Mouse (Mus musculus): Measurements from ENCODE around the gene Zfp663.

Zfp663 gene

DNA sequence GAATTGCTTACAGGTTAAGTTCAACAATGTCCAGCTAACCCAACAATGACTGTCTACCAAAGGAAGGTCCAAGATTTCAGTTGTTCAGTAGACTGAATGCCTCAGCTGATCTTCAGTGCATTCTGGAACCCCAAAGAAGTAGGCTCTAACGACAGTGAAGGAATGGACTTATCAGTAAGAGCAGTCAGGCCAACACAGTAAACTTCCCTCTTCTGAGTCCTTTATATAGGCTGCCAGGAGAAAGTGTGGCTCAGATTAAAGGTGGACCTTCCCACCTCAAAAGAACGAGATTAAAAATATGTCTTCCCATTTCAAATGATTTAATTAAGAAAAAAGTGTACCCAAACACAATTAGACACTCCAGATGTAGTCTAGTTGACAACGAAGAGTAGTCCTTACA lies 1.8 kb upstream of the Zfp663 start:
- DNase-seq (ENCODE audit: low spot score): no peak

DNA sequence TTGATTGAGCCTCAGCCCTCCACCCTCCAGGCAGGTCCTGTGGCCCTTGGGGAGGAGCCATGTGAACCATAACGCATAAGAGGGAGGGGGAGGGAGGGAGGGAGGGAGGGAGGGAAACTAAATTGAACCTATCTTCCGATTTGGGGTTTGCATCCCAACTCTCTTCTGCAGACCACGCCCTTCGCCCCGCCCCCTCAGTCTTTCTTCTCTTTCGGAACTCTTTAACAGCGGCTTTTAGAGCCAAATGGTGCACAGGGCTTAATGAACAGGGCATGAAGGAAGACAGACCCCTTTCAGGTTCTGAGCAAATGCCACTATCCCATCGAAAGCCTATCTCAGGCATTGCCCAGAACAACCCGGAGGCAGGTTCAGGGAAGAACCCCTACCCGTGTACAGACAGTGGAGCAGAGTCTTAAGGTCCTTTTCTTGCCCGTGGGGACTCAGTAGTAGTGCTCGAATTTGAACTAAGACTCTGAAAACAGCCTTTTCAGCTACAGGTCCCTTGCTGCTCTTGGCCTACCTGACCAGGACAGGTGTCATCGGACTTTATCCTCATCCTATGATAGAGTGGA lies 575 bp downstream of the Zfp663 start:
- peak; percentile 68 for DNase-seq (ENCODE audit: low spot score)

DNA sequence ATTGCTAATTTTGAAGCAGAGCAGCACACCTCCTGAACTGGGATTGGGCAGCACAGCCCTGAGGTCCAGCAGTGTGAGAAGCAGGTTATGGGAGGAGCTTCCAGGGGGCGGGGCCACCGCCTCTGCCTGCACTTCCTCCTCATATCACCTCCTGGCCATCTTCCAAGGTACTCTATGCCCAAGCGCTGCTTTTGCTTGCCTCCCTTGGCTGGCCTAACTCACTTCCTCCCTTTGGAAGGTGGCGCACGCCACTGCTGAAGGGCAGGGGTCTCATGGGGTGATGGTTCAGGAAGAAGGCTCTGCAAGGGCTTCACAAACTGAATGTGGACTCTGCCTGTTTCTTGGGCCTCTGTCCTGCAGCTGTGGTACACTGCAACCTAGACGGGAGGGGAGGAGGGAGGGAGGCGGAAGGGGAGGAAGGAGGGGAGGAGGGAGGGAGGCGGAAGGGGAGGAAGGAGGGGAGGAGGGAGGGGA lies 1.4 kb downstream of the Zfp663 start:
- DNase-seq (ENCODE audit: low spot score): peak; percentile 51

DNA sequence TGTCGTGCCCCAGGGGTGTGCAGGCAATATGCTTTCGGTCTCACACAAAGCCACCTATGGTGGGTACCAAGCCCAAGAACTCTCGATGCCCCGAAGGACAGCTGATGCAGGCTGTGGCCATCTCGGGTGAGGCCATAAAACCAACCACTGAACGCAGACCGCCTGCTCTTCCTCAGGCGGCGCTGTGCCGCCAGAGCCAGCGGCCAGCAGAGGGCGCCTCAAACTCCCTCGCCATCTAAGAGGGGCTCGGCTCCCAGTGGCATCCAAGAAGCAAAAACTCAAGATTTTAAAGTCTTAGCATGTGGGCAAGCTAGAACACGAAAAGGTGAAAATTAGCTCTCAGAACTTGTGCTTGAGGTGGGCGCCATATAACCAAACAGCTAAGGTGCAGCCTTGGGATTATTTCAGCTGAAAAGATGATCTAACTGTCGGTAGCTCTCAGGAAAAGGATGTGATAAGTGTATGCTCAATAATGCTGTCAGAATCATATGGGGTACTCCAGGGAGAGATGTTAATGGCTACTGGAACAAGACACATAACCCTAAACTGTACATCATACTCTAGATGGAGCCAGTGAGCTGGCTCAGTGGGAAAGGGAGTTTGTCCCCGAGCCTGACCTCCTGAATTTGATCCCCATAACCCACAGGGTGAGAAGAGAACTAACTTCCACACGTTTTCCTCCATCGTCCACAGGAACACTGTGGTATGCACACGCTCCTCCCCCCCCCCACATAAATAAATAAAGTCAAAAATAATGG lies 4.0 kb downstream of the Zfp663 start:
- DNase-seq (ENCODE audit: low spot score): peak; percentile 88

DNA sequence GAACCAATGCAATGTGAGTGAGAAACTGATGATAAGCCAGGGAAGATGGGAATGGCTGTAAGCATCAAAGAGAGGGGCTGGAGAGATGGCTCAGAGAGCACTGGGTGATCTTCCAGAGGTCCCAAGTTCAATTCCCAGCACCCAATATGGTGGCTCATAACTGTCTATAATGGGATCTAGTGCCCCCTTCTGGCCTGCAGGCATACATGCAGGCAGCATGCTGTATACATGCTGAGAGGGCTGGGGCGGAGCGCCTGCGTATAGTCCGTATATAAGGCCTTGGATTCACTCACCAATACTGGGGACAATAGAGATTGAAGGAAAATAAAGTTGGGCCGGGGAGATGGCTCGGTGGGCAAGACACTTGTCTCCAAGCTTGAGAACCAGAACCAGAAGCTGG lies 5.2 kb downstream of the Zfp663 start:
- no peak for DNase-seq (ENCODE audit: low spot score)

DNA sequence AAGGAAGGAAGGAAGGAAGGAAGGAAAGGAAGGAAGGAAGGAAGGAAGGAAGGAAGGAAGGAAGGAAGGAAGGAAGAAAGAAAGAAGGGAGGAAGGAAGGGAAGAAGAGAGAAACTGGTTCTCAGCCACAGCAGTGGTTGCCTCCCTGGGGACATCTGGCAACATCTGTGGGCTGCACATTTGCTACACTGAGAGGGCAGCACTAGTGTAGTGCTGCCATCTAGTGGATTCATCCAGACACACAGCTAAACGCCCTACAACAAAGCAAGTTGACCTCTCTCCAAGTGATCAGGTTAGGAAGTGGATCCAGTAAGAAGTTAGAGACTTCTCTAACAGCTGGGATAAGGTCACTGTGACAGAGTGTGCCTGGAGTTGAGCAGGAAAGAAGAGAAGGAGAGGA lies 7.7 kb downstream of the Zfp663 start:
- peak; percentile 91 for DNase-seq (ENCODE audit: low spot score)

DNA sequence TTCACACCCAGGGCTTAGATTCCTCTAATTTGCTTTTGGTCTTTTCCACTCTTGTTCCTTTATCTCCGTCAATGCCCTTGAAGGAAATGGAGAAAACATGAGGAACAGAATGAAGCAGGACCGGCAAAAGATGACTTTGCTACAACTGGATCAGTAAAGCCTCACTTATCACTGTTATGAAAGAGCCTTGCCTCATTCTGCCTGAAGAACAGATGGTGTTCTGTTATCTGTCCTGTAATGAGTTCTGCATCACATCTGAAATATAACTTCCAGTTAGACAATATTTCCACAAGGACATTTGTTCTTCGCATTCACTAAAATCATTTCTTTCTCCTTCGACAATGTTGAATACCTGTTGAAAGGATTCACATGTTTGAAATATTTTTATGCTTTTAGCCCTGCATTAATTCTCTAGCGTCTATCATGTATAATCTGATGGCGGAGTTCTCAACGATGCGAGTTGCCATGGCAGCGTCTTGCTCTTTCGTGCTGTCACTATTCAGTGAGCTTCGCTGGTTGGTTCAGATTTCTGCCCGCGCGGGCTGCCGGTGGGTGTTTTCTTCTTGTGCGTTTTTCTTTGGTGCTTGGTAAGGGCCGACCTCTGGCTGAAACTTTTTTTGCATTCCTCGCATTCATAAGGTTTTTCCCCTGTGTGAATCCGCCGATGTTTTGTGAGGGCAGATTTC lies 16.6 kb downstream of the Zfp663 start:
- no peak for DNase-seq (ENCODE audit: low spot score)

DNA sequence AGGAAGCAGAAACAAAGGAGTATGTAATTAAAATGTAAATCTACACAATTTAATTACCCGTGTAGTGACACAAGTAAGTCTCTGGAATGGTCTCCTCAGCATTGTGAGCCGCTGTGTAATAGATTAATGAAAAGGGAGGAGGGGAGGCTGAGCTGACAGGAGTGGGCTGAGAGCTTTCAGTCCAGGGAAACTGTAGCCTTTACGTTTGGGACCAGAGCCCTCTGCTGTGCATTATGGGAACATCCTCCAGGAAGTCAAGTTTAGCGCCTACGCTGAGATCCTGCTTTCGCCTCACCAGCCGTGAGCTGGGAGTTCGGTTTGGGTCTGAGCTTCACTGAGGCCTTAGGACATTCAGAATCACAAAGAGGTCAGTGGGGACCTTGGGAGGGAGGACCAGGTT lies 19.1 kb downstream of the Zfp663 start:
- DNase-seq (ENCODE audit: low spot score): peak; percentile 79

DNA sequence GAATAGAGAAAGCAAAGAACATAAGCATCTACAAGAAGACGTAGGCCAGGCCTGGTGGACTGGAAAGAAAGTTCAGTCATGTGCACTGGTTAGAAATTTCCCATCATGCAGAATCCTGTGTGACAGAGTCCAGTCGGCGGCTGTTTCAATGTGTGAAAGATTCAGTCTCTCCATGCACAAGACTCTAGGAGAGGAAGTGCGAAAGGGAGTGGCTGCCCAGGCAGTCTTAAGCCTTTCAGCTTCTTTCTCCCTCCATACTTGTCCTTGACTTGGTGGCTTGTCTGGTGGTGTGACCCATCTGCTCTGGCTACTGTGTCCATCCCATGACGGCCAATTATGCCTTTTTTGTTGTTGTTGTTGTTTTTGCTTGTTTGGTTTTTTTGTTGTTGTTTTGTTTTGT lies 22.3 kb downstream of the Zfp663 start:
- DNase-seq (ENCODE audit: low spot score): no peak

DNA sequence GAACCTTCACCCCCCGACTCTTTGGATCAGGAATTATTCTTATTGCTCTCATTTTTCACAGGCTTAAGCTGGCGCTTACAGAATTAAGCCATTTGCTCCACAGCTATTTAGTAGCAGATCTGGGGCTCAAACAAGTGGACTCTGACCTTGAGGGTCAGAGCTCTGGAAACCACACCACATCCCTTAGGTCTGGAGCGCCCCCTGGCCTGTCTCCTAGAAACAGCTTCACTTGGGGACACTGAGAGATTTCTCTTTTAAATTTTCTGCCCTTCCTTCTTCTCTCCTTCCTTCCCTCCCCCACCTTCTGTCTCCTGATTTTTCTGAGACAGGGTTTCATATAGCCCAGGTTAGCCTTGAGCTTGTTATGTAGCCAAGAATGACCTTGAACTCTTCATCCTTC lies 31.3 kb downstream of the Zfp663 start:
- DNase-seq (ENCODE audit: low spot score): peak; percentile 82

DNA sequence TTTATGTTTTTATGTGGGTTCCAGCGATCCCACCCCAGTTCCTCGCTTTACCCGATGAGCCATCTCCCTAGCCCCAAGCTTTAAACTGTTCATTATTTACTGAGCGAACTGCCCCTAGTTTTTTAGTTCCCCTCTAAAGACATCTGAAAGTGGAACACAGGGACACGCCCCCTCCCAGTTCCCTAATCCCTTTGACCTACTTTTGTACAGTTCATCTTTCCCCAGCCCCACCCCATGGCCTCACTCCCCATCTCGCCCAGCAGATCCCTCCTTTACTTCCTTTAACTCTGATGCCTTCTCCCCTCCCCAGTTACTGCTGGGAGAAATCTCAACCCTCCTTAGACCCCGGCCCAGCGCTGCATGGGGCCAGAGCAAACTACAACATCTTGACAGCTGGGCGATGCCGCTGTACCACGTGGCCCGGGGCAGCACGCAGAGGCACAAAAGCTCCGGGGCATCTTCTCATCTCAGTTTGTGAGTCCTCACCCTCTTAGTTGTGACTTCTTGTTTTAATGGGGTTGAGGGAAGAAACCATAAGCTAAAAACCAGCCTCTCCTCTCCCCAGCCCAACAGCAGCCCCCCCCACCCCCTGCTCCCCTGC lies 35.8 kb downstream of the Zfp663 start:
- DNase-seq (ENCODE audit: low spot score): peak; percentile 79

DNA sequence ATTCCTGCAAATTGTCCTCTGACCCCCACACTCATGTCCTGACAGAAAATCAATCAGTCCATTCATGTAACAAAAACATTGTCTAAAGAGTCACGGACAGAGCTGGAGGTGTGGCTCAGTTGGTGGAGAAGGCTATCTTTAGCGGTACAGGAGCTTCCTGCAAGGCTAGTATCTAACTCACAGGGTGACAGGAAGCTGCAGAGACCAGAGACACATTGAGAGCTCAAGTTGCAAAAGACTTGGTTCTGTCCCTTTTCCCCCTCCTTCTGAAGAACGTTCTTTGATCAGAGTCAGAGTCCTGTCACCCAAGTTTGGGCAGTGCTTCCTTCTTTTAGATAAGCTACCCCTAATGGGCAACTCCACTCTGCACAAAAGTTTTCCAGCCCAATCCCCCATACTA lies 38.8 kb downstream of the Zfp663 start:
- no peak for DNase-seq (ENCODE audit: low spot score)

DNA sequence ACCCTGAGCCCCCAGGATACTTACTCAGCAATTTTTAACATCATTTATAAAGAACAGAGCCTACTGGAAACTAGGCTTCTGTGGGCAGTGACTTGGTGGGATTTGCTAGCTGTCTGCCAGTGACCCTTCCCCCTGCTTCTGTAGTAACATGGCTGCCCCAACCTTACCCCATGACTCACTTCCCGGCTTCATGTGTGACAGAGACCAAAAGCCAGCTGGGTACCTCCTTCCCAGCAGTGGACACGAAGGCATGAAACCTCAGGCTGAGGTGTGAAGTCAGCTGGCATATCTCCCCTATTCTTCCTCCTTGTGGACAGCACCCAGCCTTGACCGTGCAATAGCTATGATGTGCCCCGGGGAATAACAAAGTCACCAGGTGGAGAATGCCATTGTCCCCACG lies 39.8 kb downstream of the Zfp663 start:
- DNase-seq (ENCODE audit: low spot score): no peak

DNA sequence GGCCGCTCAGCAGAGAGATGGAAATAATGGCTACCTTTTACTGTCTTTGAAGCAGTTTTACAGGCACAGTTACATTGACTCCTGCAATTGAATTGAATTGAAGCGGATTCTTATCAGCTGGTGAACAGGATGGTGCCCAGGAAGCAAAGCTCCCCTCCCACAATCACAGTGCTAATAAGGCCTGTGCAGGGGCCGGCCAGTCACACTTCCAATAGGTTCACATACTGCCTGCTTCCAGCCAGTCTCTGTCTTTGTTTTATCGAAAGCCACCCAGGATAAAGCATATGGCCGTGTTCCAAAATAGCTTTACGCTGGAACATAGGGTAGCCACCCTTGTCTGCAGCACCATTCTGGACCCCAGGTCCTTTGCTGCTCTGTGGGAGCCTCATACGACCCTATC lies 41.1 kb downstream of the Zfp663 start:
- DNase-seq (ENCODE audit: low spot score): no peak

DNA sequence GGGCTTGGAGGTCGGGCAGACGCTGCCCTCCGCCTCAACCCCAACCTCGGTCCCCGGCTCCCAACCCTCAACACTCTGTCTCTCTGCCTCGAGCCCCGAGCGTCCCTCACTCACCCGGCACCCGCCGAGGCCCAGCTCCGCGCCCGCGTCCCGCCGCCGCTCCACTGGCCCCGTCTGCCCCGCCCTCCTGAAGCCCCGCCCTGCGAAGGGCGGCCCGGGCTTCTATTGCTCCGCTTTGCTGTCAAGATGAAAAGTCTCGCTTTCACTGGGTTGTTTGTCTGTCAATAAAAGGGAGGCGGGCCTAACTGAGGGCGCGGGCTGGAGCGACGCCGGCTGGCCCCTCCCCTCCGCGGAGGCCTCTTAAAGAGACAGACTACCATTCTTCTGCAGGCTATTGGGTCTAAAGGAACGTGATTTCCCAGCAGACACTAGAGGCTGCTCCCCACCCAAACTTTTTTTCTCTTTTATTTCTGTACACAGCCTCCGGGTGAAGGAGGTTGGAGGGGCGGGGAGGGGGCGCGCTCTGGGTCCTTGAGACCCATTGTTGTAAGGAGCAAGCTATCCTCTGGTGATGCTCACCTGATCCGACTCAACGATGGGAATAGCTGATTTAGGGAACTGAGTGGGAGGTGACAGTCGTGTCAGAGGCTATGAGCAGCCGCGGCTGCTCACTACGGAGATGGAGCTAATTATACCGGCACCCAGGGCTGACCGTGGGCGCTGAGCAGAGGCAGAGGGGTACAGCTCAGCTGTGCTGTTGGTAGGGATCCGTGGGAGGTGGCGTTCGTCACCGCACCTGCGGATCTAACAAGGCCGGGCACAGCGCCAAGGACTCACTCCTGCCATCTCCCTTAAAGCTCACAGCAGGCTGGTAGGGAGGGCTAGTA lies 42.0 kb downstream of the Zfp663 start, which contains the start of gene Elmo2:
Elmo2 (minus strand) TSS at position 176 of the 887 bp plus-strand sequence.
- DNase-seq (ENCODE audit: low spot score): peak; percentile 98

DNA sequence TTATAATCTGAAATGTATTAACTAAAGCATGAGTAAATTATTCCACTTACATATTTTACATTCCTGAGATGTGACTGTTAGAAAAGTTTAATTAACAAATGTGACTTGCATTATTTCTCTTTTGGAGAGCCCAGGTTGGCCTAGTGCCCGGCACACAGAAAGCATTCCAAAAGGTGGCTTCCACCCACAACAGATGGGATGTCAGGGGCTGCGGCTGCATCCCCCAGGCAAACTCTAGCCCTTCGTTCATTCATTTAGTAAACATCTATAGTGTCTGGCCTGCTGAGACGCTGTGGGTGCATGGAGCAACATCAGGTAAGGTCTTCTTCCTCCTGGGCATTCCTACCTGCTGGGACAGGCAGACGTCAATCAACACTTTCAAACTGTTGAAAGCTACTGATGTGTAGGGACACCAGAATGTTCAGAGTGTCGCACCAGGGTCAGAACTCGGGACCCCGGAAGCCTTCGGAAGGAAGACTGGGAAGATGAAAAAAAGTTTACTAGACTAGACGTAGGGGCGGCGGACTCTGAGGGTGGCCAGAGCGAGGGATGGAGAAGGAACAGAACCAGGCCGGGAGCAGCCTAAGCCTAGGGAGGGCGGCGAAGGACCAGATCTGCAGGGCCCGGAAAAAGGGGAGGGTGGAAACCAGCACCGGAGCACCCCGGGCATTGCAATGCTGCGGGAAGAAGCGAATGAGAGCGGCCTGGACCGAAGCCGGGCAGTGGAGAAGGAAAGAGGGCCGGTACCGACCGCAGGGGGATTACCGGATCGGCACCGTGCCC lies 42.8 kb downstream of the Zfp663 start:
- no peak for DNase-seq (ENCODE audit: low spot score)

DNA sequence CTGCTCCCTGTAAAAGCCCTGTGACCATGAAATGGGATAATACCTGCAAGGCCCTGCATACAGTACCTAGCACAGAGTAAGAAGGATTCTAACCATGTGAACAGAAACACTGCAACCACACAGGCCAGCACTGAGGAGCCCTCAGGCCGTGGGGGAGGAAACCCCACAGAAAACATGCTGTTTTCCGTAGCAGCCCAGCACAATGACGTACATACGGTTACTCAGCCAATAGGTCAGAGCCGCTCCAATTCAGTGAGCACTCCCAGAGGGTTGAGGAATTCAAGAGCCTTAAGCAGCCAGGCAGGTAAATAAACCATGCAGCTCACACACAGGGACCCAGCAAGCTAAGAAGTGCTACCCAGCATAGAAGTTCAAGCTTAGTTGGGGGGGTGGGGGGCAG lies 44.6 kb downstream of the Zfp663 start:
- no peak for DNase-seq (ENCODE audit: low spot score)

DNA sequence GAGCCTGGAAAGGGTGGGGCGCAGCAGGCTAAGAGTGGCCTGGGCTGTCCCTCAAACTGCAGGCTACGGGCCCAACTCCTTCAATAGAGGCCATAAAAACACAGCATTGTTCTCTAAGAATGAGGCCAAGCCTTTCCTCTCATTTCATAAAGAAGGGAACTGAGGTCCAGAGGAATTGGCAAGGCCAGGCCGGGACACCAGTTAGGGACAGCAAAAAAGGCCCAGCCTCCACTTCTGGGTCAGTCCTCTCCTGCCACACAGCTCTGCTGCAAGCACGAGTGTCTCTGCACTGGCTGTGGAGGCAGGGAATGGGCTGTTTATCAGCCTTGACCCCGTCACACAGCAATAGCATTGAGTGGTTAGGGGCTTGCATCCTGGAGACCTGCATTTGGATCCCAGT lies 45.0 kb downstream of the Zfp663 start:
- no peak for DNase-seq (ENCODE audit: low spot score)

DNA sequence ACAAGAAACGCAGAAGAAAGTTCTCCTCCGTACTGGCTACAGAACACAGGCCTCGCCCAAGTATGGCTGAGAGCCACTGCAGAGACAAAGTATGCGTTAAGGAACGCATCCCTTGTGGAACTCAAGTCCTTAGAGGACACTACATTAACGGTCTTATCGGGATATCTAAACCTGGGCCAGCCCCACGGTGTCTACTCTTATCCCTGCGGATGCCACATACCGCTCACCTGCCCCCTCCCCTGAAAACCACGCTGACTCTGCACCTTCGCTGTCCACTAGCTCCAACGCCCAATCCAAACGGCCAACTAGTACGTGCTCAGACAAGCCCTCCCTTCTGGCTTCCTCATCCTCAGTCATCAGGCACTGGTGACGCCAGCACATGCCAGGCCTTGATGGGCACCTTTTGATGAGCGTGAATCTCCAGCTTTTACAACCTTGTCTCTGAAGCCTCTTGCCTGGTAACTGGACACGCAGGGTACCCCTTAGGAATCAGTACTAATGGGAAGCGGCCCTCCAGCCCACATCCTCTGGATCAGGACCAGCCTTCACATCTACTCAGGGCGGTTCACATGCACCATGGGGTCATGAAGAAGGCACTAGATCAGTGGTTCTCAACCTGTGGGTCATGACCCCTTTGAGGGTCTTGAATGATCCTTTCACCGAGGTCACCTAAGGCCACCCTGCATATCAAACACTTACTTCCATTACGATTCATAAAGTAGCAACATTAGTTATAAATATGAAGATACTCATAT lies 46.4 kb downstream of the Zfp663 start:
- DNase-seq (ENCODE audit: low spot score): no peak

DNA sequence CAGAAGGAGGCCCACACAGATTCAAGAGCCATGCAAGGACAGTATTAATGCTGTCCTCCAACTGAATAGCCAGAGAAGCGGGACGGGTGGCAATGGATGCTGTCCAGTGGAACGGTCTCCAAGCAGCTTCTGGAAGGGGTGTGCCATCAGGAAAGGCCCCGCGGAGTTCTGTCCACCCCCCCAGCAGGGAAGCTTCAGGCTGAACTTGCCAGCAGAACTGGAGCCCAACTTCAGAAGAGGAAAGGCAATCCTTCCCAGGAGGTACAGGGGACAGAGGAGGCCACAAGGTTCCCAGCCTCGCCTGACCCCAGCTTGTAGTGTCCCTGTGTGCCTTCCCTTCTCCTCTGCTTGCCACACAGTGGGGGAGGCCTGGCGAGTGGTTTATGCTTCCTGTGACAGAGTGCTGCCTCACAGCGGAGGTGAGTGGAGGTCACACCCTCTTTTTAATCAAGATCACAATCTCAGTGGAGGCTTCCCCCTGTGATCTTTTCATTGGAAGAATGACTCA lies 47.1 kb downstream of the Zfp663 start:
- no peak for DNase-seq (ENCODE audit: low spot score)
